Mouse (Mus musculus) cerebellum, adult 9-11 months (tissue): ENCODE data around the gene Tmem60.

Experiments used
- DNase-seq: peaks from one replicate; pipeline ENCODE4 v3.0.0; 2022

Tmem60 gene

GRCm38 (mm10) chr5:20911741-20912140 is 29.8 kb downstream of the Tmem60 start:
- DNase-seq = no peak

DNA sequence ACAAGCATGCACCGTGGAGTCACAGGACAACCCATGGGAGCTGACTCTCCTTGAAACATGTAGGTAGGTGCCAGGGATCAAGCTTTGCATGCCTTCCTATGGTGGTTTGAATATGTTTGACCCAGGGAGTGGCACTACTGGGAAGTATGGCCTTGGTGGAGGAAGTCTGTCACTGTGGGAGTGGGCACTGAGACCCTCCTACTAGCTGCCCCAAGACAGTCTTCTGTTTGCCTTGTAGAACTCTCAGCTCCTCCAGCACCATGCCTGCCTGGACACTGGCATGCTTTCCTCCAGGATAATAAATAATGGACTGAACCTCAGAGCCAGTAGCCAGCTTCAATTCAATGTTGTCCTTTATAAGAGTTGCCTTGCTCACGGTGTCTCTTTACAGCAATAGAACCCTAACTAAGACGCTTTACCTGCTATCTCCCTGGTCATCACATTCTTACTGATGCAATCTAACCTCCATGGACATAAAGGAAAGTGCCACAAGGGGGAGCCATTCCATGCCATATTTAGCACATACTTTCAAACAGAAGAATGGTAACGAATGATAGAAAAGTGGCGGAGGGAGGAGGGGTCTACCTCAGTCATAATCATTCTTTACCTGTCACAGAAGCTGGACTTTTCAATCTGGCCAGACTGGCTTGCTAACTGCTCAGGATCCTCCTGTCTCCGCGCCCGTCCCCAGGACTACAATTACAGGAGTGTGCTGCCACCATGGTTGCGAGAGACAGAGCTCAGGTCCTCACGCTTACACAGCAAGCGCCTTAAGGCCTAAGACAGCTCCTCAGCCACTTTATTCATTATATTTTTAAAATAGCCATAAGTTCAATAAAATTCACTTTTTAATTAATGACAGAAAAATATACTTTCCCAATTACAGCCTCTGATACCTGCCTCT is 31.6 kb downstream of the Tmem60 start:
- DNase-seq = peak; percentile 65

- DNase-seq = no peak
Measured at GRCm38 (mm10) chr5:20918967-20919366, 37.0 kb downstream of the Tmem60 start.

DNA sequence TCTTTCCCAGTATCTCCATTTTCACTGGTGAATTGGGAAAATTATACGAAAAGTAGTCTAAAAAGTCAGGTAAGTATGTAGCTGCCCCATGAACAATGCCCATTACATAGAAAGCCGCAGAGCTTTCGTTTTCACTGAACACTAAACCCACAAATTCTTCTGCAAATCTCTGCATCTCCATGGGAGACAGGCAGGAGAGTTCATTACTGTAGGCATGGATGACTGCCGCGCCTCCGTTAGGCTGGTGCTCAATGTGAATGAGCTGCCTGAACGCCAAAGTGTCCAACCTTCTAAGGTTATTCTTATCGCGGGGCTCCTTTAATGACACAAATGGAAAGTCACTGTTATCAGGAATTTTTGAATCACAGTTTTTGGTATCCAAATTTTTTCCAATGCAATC is 37.6 kb downstream of the Tmem60 start:
- DNase-seq = no peak

GRCm38 (mm10) chr5:20924608-20925007 is 42.6 kb downstream of the Tmem60 start:
- no peak for DNase-seq

GRCm38 (mm10) chr5:20925451-20925850 is 43.5 kb downstream of the Tmem60 start:
- no peak for DNase-seq

- no peak for DNase-seq
Measured at GRCm38 (mm10) chr5:20929669-20930151, 47.7 kb downstream of the Tmem60 start.

DNA sequence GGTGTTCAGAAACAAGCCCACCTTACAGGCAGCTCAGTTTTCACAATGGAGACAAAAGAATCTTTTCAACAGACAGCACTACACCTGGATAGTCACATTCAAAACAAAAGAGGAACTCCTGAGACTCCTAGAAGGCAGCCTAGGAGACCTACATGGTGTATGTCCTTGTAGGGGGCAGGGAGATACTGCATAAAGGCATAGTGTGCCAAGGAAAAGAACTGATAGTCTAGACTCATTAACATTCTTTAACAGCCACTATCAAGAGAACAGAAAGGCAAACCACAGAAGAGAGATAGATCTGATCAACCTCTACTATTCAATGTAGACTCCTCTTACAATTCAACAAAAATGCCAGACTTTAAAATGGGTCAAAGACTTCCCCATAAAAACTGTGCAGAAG is 48.4 kb downstream of the Tmem60 start:
- DNase-seq = no peak

DNA sequence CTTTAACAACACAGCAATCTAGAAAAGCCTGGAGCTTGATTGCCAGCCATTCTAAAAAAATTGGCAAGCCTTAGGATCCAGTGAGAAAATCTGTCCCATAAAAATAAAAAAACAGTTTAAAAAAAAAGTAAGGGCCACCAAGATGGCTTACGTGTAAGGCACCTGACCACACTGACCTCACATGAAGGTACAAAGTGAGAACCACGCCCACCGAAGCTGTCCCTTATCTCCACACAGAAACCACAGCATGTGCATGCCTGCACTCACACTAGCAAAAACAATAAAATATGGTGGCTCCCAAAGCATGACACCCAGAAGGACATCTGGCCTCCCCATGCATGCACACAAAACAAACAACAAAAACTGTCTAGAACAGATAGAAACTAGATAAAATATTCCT is 49.3 kb downstream of the Tmem60 start:
- DNase-seq = no peak

GRCm38 (mm10) chr5:20932585-20932984 is 50.6 kb downstream of the Tmem60 start:
- DNase-seq = no peak

DNA sequence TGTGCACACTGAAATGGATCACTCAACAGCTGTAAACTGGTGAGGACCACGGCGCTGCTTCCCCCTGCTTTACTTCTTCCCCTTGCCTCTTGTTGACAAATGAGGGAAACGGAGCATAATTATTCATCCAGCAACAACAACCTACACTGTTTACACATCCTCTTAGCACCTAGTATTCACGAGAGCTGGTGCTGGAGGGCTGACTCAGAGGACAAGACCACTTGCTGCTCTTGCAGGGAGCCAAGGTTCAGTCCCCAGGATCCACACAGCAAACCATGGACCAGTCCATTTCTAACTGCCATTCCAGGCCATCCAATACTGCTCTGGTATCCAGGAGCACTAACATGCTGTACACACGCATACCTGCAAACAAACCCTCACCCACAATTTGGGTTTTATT is 53.9 kb downstream of the Tmem60 start:
- no peak for DNase-seq
